Mouse (Mus musculus) limb, embryonic 14.5 days (tissue): ENCODE measurements at regions not wholly inside any gene's neighbourhood (a gene's known extent, or its start where the extent isn't known, plus 50 kb on each side); places are given as distances from the start of the nearest gene placed in this dataset.
"Not testable (repeated sequence)": the region's sequence is repeated elsewhere in the genome, so short reads cannot be mapped to it uniquely, and the experiment has no call there.

ENCODE experiments used
- ATAC-seq: fragments of 200-750 bp; cut with Nextera tagmentation; 2 replicates; pipeline ENCODE4 v1.8.0; 2017; ENCODE audit warnings: low read depth, moderate number of reproducible peaks, moderate TSS enrichment; ENCODE audit not compliant: low FRiP score
- DNase-seq: peaks from one replicate; pipeline ENCODE4 v3.0.0-alpha.2; 2015; ENCODE audit warnings: low spot score
- H3K27ac ChIP-seq: fragments of 300-500 bp; sonication (generic); replicated peaks from 2 replicates; pipeline ENCODE4 v1.5.1; 2014; ENCODE audit warnings: low read depth, mild to moderate bottlenecking, low read length, moderate library complexity, mixed read lengths
- H3K27me3 ChIP-seq: fragments of 300-500 bp; sonication (generic); 2 replicates; pipeline ENCODE4 v1.6.1; 2014; ENCODE audit warnings: low read length, mixed read lengths; ENCODE audit not compliant: control insufficient read depth, insufficient read depth
- H3K36me3 ChIP-seq: fragments of 300-500 bp; sonication (generic); 2 replicates; pipeline ENCODE4 v1.6.1; 2014; ENCODE audit warnings: mild to moderate bottlenecking, low read length, moderate library complexity, mixed read lengths; ENCODE audit not compliant: control insufficient read depth, insufficient read depth
- H3K4me1 ChIP-seq: fragments of 300-500 bp; sonication (generic); 2 replicates; pipeline ENCODE4 v1.6.1; 2014; ENCODE audit warnings: antibody characterized with exemption, low read length, mixed read lengths; ENCODE audit not compliant: control insufficient read depth, insufficient read depth
- H3K4me2 ChIP-seq: fragments of 300-500 bp; sonication (generic); replicated peaks from 2 replicates; pipeline ENCODE4 v1.6.1; 2014; ENCODE audit warnings: low read depth, mild to moderate bottlenecking, low read length, moderate library complexity; ENCODE audit not compliant: severe bottlenecking
- H3K4me3 ChIP-seq: fragments of 300-500 bp; sonication (generic); replicated peaks from 2 replicates; pipeline ENCODE4 v1.5.1; 2014; ENCODE audit warnings: low read length
- H3K9ac ChIP-seq: fragments of 300-500 bp; sonication (generic); 2 replicates; pipeline ENCODE4 v1.6.1; 2014; ENCODE audit warnings: mild to moderate bottlenecking, low read depth, low read length, moderate library complexity; ENCODE audit not compliant: severe bottlenecking
- H3K9me3 ChIP-seq: fragments of 300-500 bp; sonication (generic); 2 replicates; pipeline ENCODE4 v1.6.1; 2016; ENCODE audit warnings: low read length; ENCODE audit not compliant: control insufficient read depth
- POLR2A ChIP-seq: fragments of 200-500 bp; IDR thresholded peaks from 2 replicates; pipeline ENCODE4 v1.8.0; 2012; ENCODE audit warnings: inconsistent platforms, mild to moderate bottlenecking, moderate library complexity, borderline replicate concordance; ENCODE audit not compliant: insufficient read depth, insufficient read length; ENCODE audit errors: extremely low read depth
- WGBS: fragments of 180-500 bp; shearing (Covaris S2); extraction: QIAGEN DNeasy Blood & Tissue Kit; methylation state at CpG from one replicate; pipeline ENCODE4 v1.1.7; 2014; 5-methylcytosine and 5-hydroxymethylcytosine counted together

GRCm38 (mm10) chr1:41909799-41910198, 785.8 kb upstream of the Pou3f3 start:
- no peak for TF ChIP-seq POLR2A
- Histone ChIP-seq H3K36me3 (no peaks in the 10 kb centered on the region), H3K9me3 (no peaks in the 10 kb centered on the region), H3K4me3 (no peak overlapping the region), H3K4me2 (no peak overlapping the region), H3K27ac (no peak overlapping the region), H3K9ac (no peak overlapping the region), H3K27me3 (no peaks in the 10 kb centered on the region), H3K4me1 (no peaks in the 10 kb centered on the region)
- ATAC-seq = no peak
- DNase-seq = no peak
- WGBS = 78% methylated on average over 5 of the region's 5 CpGs

GRCm38 (mm10) chr1:41916730-41917347, 778.7 kb upstream of the Pou3f3 start:
- no peaks in the 10 kb centered on the region for H3K9me3 ChIP-seq
- H3K9ac ChIP-seq = no peak overlapping the region
- peak; percentile 77 for DNase-seq
- WGBS = 36% methylated on average over 4 of the region's 4 CpGs
- no peaks in the 10 kb centered on the region for H3K27me3 ChIP-seq
- H3K36me3 ChIP-seq = no peaks in the 10 kb centered on the region
- no peak overlapping the region for H3K4me2 ChIP-seq
- no peaks in the 10 kb centered on the region for H3K4me1 ChIP-seq
- H3K4me3 ChIP-seq = no peak overlapping the region
- H3K27ac ChIP-seq = no peak overlapping the region
- ATAC-seq = 0 out of 2 replicates have a peak, but pooled peaks have one; percentile 68
- no peak for TF ChIP-seq POLR2A

GRCm38 (mm10) chr1:41917807-41918206, 777.8 kb upstream of the Pou3f3 start:
- H3K36me3 ChIP-seq, H3K9ac ChIP-seq, DNase-seq, H3K27me3 ChIP-seq, H3K4me3 ChIP-seq, H3K9me3 ChIP-seq, H3K4me2 ChIP-seq, H3K27ac ChIP-seq, H3K4me1 ChIP-seq: not testable (repeated sequence)
- ATAC-seq = peak; percentile 50; the same call in 1 of the 2 replicates
- WGBS = 70% methylated on average over 5 of the region's 5 CpGs

- no peak for TF ChIP-seq POLR2A
- ATAC-seq (no peak), DNase-seq (no peak)
- no peaks in the 10 kb centered on the region for H3K36me3 ChIP-seq
- H3K4me3 ChIP-seq = no peak overlapping the region
- no peak overlapping the region for H3K27ac ChIP-seq
- no peaks in the 10 kb centered on the region for H3K27me3 ChIP-seq
- peak overlapping the region; percentile 13; the same call in 1 of the 2 replicates for H3K4me2 ChIP-seq
- H3K4me1 ChIP-seq = no peaks in the 10 kb centered on the region
- H3K9me3 ChIP-seq = no peaks in the 10 kb centered on the region
- 21% methylated on average over 11 of the region's 11 CpGs for WGBS
- H3K9ac ChIP-seq = no peak overlapping the region
Observed at GRCm38 (mm10) chr1:41918394-41919262, 776.9 kb upstream of the Pou3f3 start.

- 76% methylated on average over 1 of the region's 1 CpGs for WGBS
Observed at GRCm38 (mm10) chr1:41933777-41934176, 761.8 kb upstream of the Pou3f3 start.

More at GRCm38 (mm10) chr1:41933777-41934176, 761.8 kb upstream of the Pou3f3 start:
- ATAC-seq (no peak), DNase-seq (no peak)
- H3K4me2 ChIP-seq = no peak overlapping the region
- H3K4me3 ChIP-seq = no peak overlapping the region
- no peak overlapping the region for H3K9ac ChIP-seq
- TF ChIP-seq POLR2A = no peak
- H3K9me3 ChIP-seq = no peaks in the 10 kb centered on the region
- no peaks in the 10 kb centered on the region for H3K27me3 ChIP-seq
- no peaks in the 10 kb centered on the region for H3K4me1 ChIP-seq
- no peak overlapping the region for H3K27ac ChIP-seq
- no peaks in the 10 kb centered on the region for H3K36me3 ChIP-seq
